ENCODE assay signal across 8 mouse cellular contexts in the genomic region with DNA sequence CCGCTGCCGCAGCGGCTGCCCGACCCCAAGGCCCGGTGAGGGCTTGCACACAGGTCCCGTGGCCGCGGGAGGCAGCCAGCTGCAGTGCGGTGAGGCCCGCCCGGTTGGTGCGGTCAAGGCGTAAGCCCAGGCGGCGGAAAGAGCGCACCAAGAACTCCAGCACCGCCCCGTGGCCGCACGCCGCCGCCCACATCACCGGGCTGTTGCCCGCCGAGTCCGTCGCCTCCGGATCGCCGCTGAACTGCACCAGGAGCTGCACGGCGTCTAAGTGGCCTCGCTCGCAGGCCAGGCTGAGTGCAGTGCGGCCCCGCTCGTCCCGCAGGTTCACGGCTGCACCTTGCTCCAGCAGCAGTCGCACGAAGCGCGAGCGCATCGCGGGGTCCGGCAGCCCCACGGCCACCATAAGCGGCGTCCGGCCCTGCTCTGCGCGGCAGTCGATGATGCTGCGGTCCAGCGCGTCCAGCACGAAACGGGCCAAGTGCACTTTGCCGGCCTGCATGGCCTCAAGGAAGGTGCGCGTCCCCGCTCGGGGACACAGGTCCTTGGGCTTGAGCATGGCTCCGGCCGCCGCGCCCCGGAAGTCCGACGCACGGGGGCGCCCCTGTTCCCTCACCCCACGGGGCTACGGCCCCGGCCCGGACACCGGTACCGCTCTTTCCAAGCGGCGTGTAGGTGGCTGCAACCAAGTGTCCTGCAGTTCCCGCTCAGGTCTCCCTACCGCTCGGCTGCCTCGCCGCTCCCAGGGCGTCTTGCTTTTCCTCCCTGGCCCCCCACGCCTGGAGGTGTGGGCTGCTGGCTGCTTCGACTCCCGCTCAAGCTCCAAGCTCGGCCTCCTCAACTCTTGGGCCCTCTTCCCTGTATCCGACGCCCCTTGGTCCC. TPM values are rescaled to one million over a fixed set of nuclear protein-coding genes. Genes with fewer than 3 reads are reported as not detected.
DNase-seq lines count a peak whose midpoint lies in the region; ATAC-seq and TF ChIP-seq lines count a peak whose summit lies in the region.

No protein-coding gene starts in this region.

- H3K36me3 ChIP-seq in E14TG2a.4 (ENCODE audit: insufficient read depth, low read length) = no peaks in the 10 kb centered on the region
- H3K36me3 ChIP-seq in embryonic facial prominence, embryonic 14.5 days (ENCODE audit: control insufficient read depth, insufficient read depth, low read length) = no peaks in the 10 kb centered on the region
- H3K36me3 ChIP-seq in hindbrain, embryonic 13.5 days = no peaks in the 10 kb centered on the region
- no peaks in the 10 kb centered on the region for H3K36me3 ChIP-seq in liver, embryonic 11.5 days (ENCODE audit: control insufficient read depth, insufficient read depth, low read length)

- no peak for TF ChIP-seq CTCF in E14TG2a.4 (conservative IDR thresholded peaks at IDR 0.05; ENCODE audit: low read length)

- no peaks in the 10 kb centered on the region for H3K9me3 ChIP-seq in E14TG2a.4 (ENCODE audit: low read length)
- no peaks in the 10 kb centered on the region for H3K9me3 ChIP-seq in embryonic facial prominence, embryonic 14.5 days (ENCODE audit: control insufficient read depth, low read length)
- no peaks in the 10 kb centered on the region for H3K9me3 ChIP-seq in hindbrain, embryonic 13.5 days
- no peaks in the 10 kb centered on the region for H3K9me3 ChIP-seq in liver, embryonic 11.5 days (ENCODE audit: control insufficient read depth, low read length)

- no peak for ATAC-seq in CD4-positive, CD25-positive, alpha-beta regulatory T cell, adult 4 months
- no peak for ATAC-seq in embryonic facial prominence, embryonic 14.5 days (ENCODE audit: low read depth)
- ATAC-seq in hindbrain, embryonic 13.5 days (ENCODE audit: low FRiP score) = peak; percentile 27; the same call in 1 of the 2 replicates
- 0 out of 2 replicates have a peak, but pooled peaks have one; percentile 12 for ATAC-seq in liver, embryonic 11.5 days (replicated peaks; ENCODE audit: low FRiP score)

- H3K4me3 ChIP-seq in E14TG2a.4 (replicated peaks; ENCODE audit: low read length) = peak overlapping the region; percentile 71
- peak overlapping the region; percentile 43 for H3K4me3 ChIP-seq in embryonic facial prominence, embryonic 14.5 days (ENCODE audit: low read depth, low read length)
- H3K4me3 ChIP-seq in hindbrain, embryonic 13.5 days = peak overlapping the region; percentile 40
- peak overlapping the region; percentile 43 for H3K4me3 ChIP-seq in liver, embryonic 11.5 days (ENCODE audit: low read depth, low read length)

- peaks cover 41% of the 10 kb centered on the region for H3K4me1 ChIP-seq in E14TG2a.4 (replicated peaks; ENCODE audit: low read depth, low read length)
- peaks cover 20% of the 10 kb centered on the region for H3K4me1 ChIP-seq in embryonic facial prominence, embryonic 14.5 days (ENCODE audit: control insufficient read depth, insufficient read depth, low read length)
- H3K4me1 ChIP-seq in hindbrain, embryonic 13.5 days (replicated peaks) = peaks cover 48% of the 10 kb centered on the region
- peaks cover 28% of the 10 kb centered on the region for H3K4me1 ChIP-seq in liver, embryonic 11.5 days (replicated peaks; ENCODE audit: control insufficient read depth, insufficient read depth, low read length)

- under 1% methylated on average over 33 of the region's 93 CpGs for WGBS in embryonic facial prominence, embryonic 14.5 days
- under 1% methylated on average over 75 of the region's 93 CpGs for WGBS in hindbrain, embryonic 13.5 days
- WGBS in liver, embryonic 11.5 days = under 1% methylated on average over 93 of the region's 93 CpGs

- intact Hi-C loops in left cerebral cortex, postnatal 25 days (cut with DNase I) = loop anchor here (1.0 to 5.0 kb wide), 2 partner anchors 27 to 44 kb away; partner anchors contain the start of gene Inafm2

- H3K4me2 ChIP-seq in embryonic facial prominence, embryonic 14.5 days (ENCODE audit: low read depth, low read length) = peak overlapping the region; percentile 75
- peak overlapping the region; percentile 65 for H3K4me2 ChIP-seq in hindbrain, embryonic 13.5 days
- H3K4me2 ChIP-seq in liver, embryonic 11.5 days = peak overlapping the region; percentile 82

- H3K27ac ChIP-seq in embryonic facial prominence, embryonic 14.5 days (replicated peaks; ENCODE audit: low read depth, low read length) = no peak overlapping the region
- H3K27ac ChIP-seq in hindbrain, embryonic 13.5 days = no peak overlapping the region
- no peak overlapping the region for H3K27ac ChIP-seq in liver, embryonic 11.5 days (ENCODE audit: low read depth, low read length)

- H3K27me3 ChIP-seq in E14TG2a.4 (ENCODE audit: insufficient read depth, low read length) = peaks cover 94% of the 10 kb centered on the region
- peaks cover 84% of the 10 kb centered on the region for H3K27me3 ChIP-seq in embryonic facial prominence, embryonic 14.5 days (replicated peaks; ENCODE audit: control insufficient read depth, insufficient read depth, low read length)
- peaks cover 96% of the 10 kb centered on the region for H3K27me3 ChIP-seq in hindbrain, embryonic 13.5 days
- peaks cover 92% of the 10 kb centered on the region for H3K27me3 ChIP-seq in liver, embryonic 11.5 days (replicated peaks; ENCODE audit: control insufficient read depth, insufficient read depth, low read length)

- peak; percentile 44 for DNase-seq in CD4-positive, CD25-positive, alpha-beta regulatory T cell, adult 2 months (ENCODE audit: low read depth, low spot score)
- no peak for DNase-seq in embryonic facial prominence, embryonic 14.5 days (ENCODE audit: low spot score)
- peak; percentile 67 for DNase-seq in liver, embryonic 11.5 days (ENCODE audit: low spot score)
- peak; percentile 66 for DNase-seq in neural tube, embryonic 10.5 days (ENCODE audit: extremely low spot score, low spot score)
- DNase-seq in left cerebral cortex, postnatal 25 days (ENCODE audit: low spot score in 2 of 2) = no peak

- H3K9ac ChIP-seq in embryonic facial prominence, embryonic 14.5 days (ENCODE audit: low read depth, low read length) = peak overlapping the region; percentile 44
- H3K9ac ChIP-seq in hindbrain, embryonic 13.5 days = peak overlapping the region; percentile 60
- no peak overlapping the region for H3K9ac ChIP-seq in liver, embryonic 11.5 days (ENCODE audit: low read depth, low read length)

RNA-seq across cellular contexts. Expression of gene Ankrd63, which starts 0.6 kb away (rescaled TPM):
- not detected for polyA plus RNA-seq in CD4-positive, CD25-positive, alpha-beta regulatory T cell, adult 4 months (2017; shearing (Covaris generic))
- polyA plus RNA-seq in embryonic facial prominence, embryonic 14.5 days (2014; fragmentation: Nextera tagmentation; extraction: Ambion mirVana) = 0.05 and 0.11 TPM in 2 replicates
- polyA plus RNA-seq in hindbrain, embryonic 13.5 days (2015; fragmentation: Nextera tagmentation; extraction: Ambion mirVana) = not detected in 2 replicates
- polyA plus RNA-seq in liver, embryonic 11.5 days (2014; fragmentation: Nextera tagmentation; extraction: Ambion mirVana) = 0.16 TPM in 1 of 2 replicates, not detected in the other
- 10 to 100 TPM; 22.4 to 34.4 TPM for total RNA-seq in left cerebral cortex, postnatal 25 days (2021)

RNA-seq across cellular contexts. Expression of gene Plcb2, which starts 25.1 kb away (rescaled TPM):
- 10 to 100 TPM; 15.7 to 20.8 TPM for polyA plus RNA-seq in CD4-positive, CD25-positive, alpha-beta regulatory T cell, adult 4 months (2017; shearing (Covaris generic))
- 0.85 and 1.2 TPM in 2 replicates for polyA plus RNA-seq in embryonic facial prominence, embryonic 14.5 days (2014; fragmentation: Nextera tagmentation; extraction: Ambion mirVana)
- 0.48 and 0.64 TPM in 2 replicates for polyA plus RNA-seq in hindbrain, embryonic 13.5 days (2015; fragmentation: Nextera tagmentation; extraction: Ambion mirVana)
- polyA plus RNA-seq in liver, embryonic 11.5 days (2014; fragmentation: Nextera tagmentation; extraction: Ambion mirVana) = 2.9 and 3.5 TPM in 2 replicates
- total RNA-seq in left cerebral cortex, postnatal 25 days (2021) = 1 to 10 TPM; 2.1 to 2.6 TPM

RNA-seq across cellular contexts. Expression of gene Pak6, which starts 40.0 kb away (rescaled TPM):
- polyA plus RNA-seq in CD4-positive, CD25-positive, alpha-beta regulatory T cell, adult 4 months (2017; shearing (Covaris generic)) = 1 to 10 TPM in 1 of 2 experiments, under 1 TPM in 1; 0.13 to 1.3 TPM
- 2.0 and 2.5 TPM in 2 replicates for polyA plus RNA-seq in embryonic facial prominence, embryonic 14.5 days (2014; fragmentation: Nextera tagmentation; extraction: Ambion mirVana)
- 22.0 and 23.2 TPM in 2 replicates for polyA plus RNA-seq in hindbrain, embryonic 13.5 days (2015; fragmentation: Nextera tagmentation; extraction: Ambion mirVana)
- polyA plus RNA-seq in liver, embryonic 11.5 days (2014; fragmentation: Nextera tagmentation; extraction: Ambion mirVana) = 2.2 and 2.8 TPM in 2 replicates
- 100 to 1,000 TPM in 1 of 2 experiments, 10 to 100 TPM in 1; 92.1 to 103 TPM for total RNA-seq in left cerebral cortex, postnatal 25 days (2021)

RNA-seq across cellular contexts. Expression of gene Inafm2, which starts 42.4 kb away (rescaled TPM):
- polyA plus RNA-seq in CD4-positive, CD25-positive, alpha-beta regulatory T cell, adult 4 months (2017; shearing (Covaris generic)) = 10 to 100 TPM; 18.6 to 20.6 TPM
- polyA plus RNA-seq in embryonic facial prominence, embryonic 14.5 days (2014; fragmentation: Nextera tagmentation; extraction: Ambion mirVana) = 19.1 and 20.7 TPM in 2 replicates
- polyA plus RNA-seq in hindbrain, embryonic 13.5 days (2015; fragmentation: Nextera tagmentation; extraction: Ambion mirVana) = 23.5 and 24.8 TPM in 2 replicates
- polyA plus RNA-seq in liver, embryonic 11.5 days (2014; fragmentation: Nextera tagmentation; extraction: Ambion mirVana) = 32.3 and 33.0 TPM in 2 replicates
- total RNA-seq in left cerebral cortex, postnatal 25 days (2021) = 10 to 100 TPM; 38.3 to 39.7 TPM

RNA-seq across cellular contexts. Expression of gene Ccdc9b, which starts 59.3 kb away (rescaled TPM):
- not detected for polyA plus RNA-seq in CD4-positive, CD25-positive, alpha-beta regulatory T cell, adult 4 months (2017; shearing (Covaris generic))
- polyA plus RNA-seq in embryonic facial prominence, embryonic 14.5 days (2014; fragmentation: Nextera tagmentation; extraction: Ambion mirVana) = 0.96 and 1.0 TPM in 2 replicates
- 1.2 and 1.4 TPM in 2 replicates for polyA plus RNA-seq in hindbrain, embryonic 13.5 days (2015; fragmentation: Nextera tagmentation; extraction: Ambion mirVana)
- 0.14 and 0.19 TPM in 2 replicates for polyA plus RNA-seq in liver, embryonic 11.5 days (2014; fragmentation: Nextera tagmentation; extraction: Ambion mirVana)
- total RNA-seq in left cerebral cortex, postnatal 25 days (2021) = 1 to 10 TPM; 3.7 to 3.8 TPM

Comparison
In these comparisons a context has a peak if more than half of its experiments do, and no peak if none do; other contexts are left out.
1. DNase-seq: peak in CD4-positive, CD25-positive, alpha-beta regulatory T cell, adult 2 months (single experiment), liver, embryonic 11.5 days (single experiment) and neural tube, embryonic 10.5 days (single experiment); none in embryonic facial prominence, embryonic 14.5 days (single experiment) and left cerebral cortex, postnatal 25 days (0 of 2).
2. ATAC-seq: peak in hindbrain, embryonic 13.5 days (single experiment) and liver, embryonic 11.5 days (single experiment); none in CD4-positive, CD25-positive, alpha-beta regulatory T cell, adult 4 months (single experiment) and embryonic facial prominence, embryonic 14.5 days (single experiment).
3. Peak in every context shown above with its lines, with median percentiles within 50 percentile points of each other: H3K4me3 ChIP-seq and H3K4me2 ChIP-seq.